Mouse (Mus musculus) ES-Bruce4 (cell line): ENCODE measurements around the gene Ogt.

Experiments used
- CTCF ChIP-seq: IDR thresholded peaks from one replicate; pipeline ENCODE4 v1.8.1; 2011; ENCODE audit warnings: low read depth, low read length
- POLR2A ChIP-seq: IDR thresholded peaks from one replicate; pipeline ENCODE4 v1.8.1; 2011; ENCODE audit warnings: low read length; ENCODE audit not compliant: insufficient read depth

GRCm38 (mm10) chrX:101732644-101733043 lies 92.8 kb downstream of the Ogt start:
- TF ChIP-seq CTCF (no peak), POLR2A (no peak)
